Mouse (Mus musculus) hindbrain, postnatal 0 days (tissue): ENCODE results near the gene Atp2a3. TPM values are rescaled to one million over a fixed set of nuclear protein-coding genes. Genes with fewer than 3 reads are reported as not detected.

Experiments
- ATAC-seq: fragments of 200-750 bp; cut with Nextera tagmentation; 2 replicates; pipeline ENCODE4 v1.8.0; 2017; ENCODE audit warnings: mild to moderate bottlenecking, moderate TSS enrichment, moderate library complexity
- DNase-seq: peaks from one replicate; pipeline ENCODE4 v3.0.0-alpha.2; 2015; ENCODE audit warnings: low spot score
- H3K27ac ChIP-seq: fragments of 300-500 bp; sonication (generic); 2 replicates; pipeline ENCODE4 v1.5.1; 2014; ENCODE audit warnings: mild to moderate bottlenecking
- H3K27me3 ChIP-seq: fragments of 300-500 bp; sonication (generic); 2 replicates; pipeline ENCODE4 v1.6.1; 2014; ENCODE audit warnings: low read length, mixed read lengths; ENCODE audit not compliant: insufficient read depth
- H3K36me3 ChIP-seq: fragments of 300-500 bp; sonication (generic); 2 replicates; pipeline ENCODE4 v1.6.1; 2014; ENCODE audit warnings: low read length, mixed read lengths; ENCODE audit not compliant: insufficient read depth
- H3K4me1 ChIP-seq: fragments of 300-500 bp; sonication (generic); 2 replicates; pipeline ENCODE4 v1.6.1; 2014; ENCODE audit warnings: antibody characterized with exemption, low read length, mixed read lengths; ENCODE audit not compliant: insufficient read depth
- H3K4me2 ChIP-seq: fragments of 300-500 bp; sonication (generic); 2 replicates; pipeline ENCODE4 v1.6.1; 2014; ENCODE audit warnings: low read depth, mild to moderate bottlenecking, low read length, moderate library complexity, mixed read lengths
- H3K4me3 ChIP-seq: fragments of 300-500 bp; sonication (generic); 2 replicates; pipeline ENCODE4 v1.5.1; 2014; ENCODE audit warnings: low read length
- H3K9ac ChIP-seq: fragments of 300-500 bp; sonication (generic); replicated peaks from 2 replicates; pipeline ENCODE4 v1.6.1; 2014; ENCODE audit warnings: mild to moderate bottlenecking, low read length, moderate library complexity, mixed read lengths
- H3K9me3 ChIP-seq: fragments of 300-500 bp; sonication (generic); 2 replicates; pipeline ENCODE4 v1.6.1; 2016; ENCODE audit warnings: low read length, mixed read lengths
- CTCF ChIP-seq: IDR thresholded peaks from 2 replicates; pipeline ENCODE4 v1.5.1; 2016; ENCODE audit warnings: antibody characterized with exemption, control low read depth, low read depth
- WGBS: fragments of 180-500 bp; shearing (Covaris S2); extraction: QIAGEN DNeasy Blood & Tissue Kit; methylation state at CpG from one replicate; pipeline ENCODE4 v1.1.7; 2014; 5-methylcytosine and 5-hydroxymethylcytosine counted together
- polyA plus RNA-seq: library from polyadenylated mRNA; unstranded; fragments of >200 nt; fragmentation: Nextera tagmentation; extraction: Ambion mirVana; gene quantifications from 2 replicates; pipeline ENCODE4 v1.2.1, GENCODE M21; 2015
- total RNA-seq: library from RNA; depleted of rRNA; stranded (reverse); fragments of >200 nt; gene quantifications from 2 replicates; pipeline ENCODE4 v1.2.3, GENCODE M21; 2014

The Atp2a3 gene
- total and polyA plus RNA-seq, 2 experiments from 2014 or later = 2.4 TPM

GRCm38 (mm10) chr11:73020953-73021800 lies 60.2 kb downstream of the Atp2a3 start:
- ATAC-seq = no peak

GRCm38 (mm10) chr11:73023099-73023498 lies 62.1 kb downstream of the Atp2a3 start:
- Histone ChIP-seq H3K27ac (no peak overlapping the region), H3K4me1 (0 out of 2 replicates have a peak, but pooled peaks cover 8% of the 10 kb centered on the region), H3K4me3 (no peak overlapping the region), H3K4me2 (no peak overlapping the region), H3K9ac (no peak overlapping the region), H3K36me3 (no peaks in the 10 kb centered on the region), H3K27me3 (no peaks in the 10 kb centered on the region), H3K9me3 (no peaks in the 10 kb centered on the region)
- WGBS = 56% methylated on average over 9 of the region's 9 CpGs
- TF ChIP-seq CTCF = no peak
- ATAC-seq (no peak), DNase-seq (no peak)

More at GRCm38 (mm10) chr11:73020953-73021800, 60.2 kb downstream of the Atp2a3 start:
- no peaks in the 10 kb centered on the region for H3K36me3 ChIP-seq
- 0 out of 2 replicates have a peak, but pooled peaks cover 9% of the 10 kb centered on the region for H3K4me1 ChIP-seq
- WGBS = 58% methylated on average over 7 of the region's 7 CpGs
- no peak overlapping the region; the same call in 1 of the 2 replicates for H3K4me2 ChIP-seq
- no peaks in the 10 kb centered on the region for H3K9me3 ChIP-seq
- 0 out of 2 replicates have a peak overlapping the region, but pooled peaks have one; percentile 22 for H3K9ac ChIP-seq
- no peaks in the 10 kb centered on the region for H3K27me3 ChIP-seq
- no peak for DNase-seq
- H3K4me3 ChIP-seq = no peak overlapping the region
- no peak for TF ChIP-seq CTCF
- H3K27ac ChIP-seq = no peak overlapping the region

GRCm38 (mm10) chr11:73023827-73024226 lies 62.9 kb downstream of the Atp2a3 start:
- Histone ChIP-seq H3K27ac (no peak overlapping the region), H3K4me3 (no peak overlapping the region), H3K36me3 (no peaks in the 10 kb centered on the region), H3K9me3 (no peaks in the 10 kb centered on the region), H3K27me3 (no peaks in the 10 kb centered on the region), H3K4me1 (0 out of 2 replicates have a peak, but pooled peaks cover 8% of the 10 kb centered on the region), H3K9ac (no peak overlapping the region), H3K4me2 (no peak overlapping the region)
- WGBS = 32% methylated on average over 4 of the region's 4 CpGs
- DNase-seq (no peak), ATAC-seq (no peak)
- no peak for TF ChIP-seq CTCF

GRCm38 (mm10) chr11:73024236-73024904 lies 63.4 kb downstream of the Atp2a3 start:
- 62% methylated on average over 7 of the region's 7 CpGs for WGBS
- H3K4me1 ChIP-seq = 0 out of 2 replicates have a peak, but pooled peaks cover 8% of the 10 kb centered on the region
- H3K36me3 ChIP-seq = no peaks in the 10 kb centered on the region
- DNase-seq = no peak
- no peaks in the 10 kb centered on the region for H3K27me3 ChIP-seq
- no peak overlapping the region for H3K4me3 ChIP-seq
- H3K4me2 ChIP-seq = no peak overlapping the region
- H3K9me3 ChIP-seq = no peaks in the 10 kb centered on the region
- H3K27ac ChIP-seq = no peak overlapping the region
- ATAC-seq = no peak
- no peak for TF ChIP-seq CTCF
- H3K9ac ChIP-seq = no peak overlapping the region

- Histone ChIP-seq H3K27me3 (no peaks in the 10 kb centered on the region), H3K4me3 (no peak overlapping the region), H3K4me2 (no peak overlapping the region), H3K27ac (no peak overlapping the region), H3K36me3 (no peaks in the 10 kb centered on the region), H3K4me1 (no peaks in the 10 kb centered on the region), H3K9ac (no peak overlapping the region), H3K9me3 (no peaks in the 10 kb centered on the region)
- DNase-seq (no peak), ATAC-seq (no peak)
- no peak for TF ChIP-seq CTCF
- WGBS = 63% methylated on average over 8 of the region's 8 CpGs
These were observed 66.0 kb downstream of the Atp2a3 start for GRCm38 (mm10) chr11:73026961-73027360.

GRCm38 (mm10) chr11:73030821-73031498 lies 70.0 kb downstream of the Atp2a3 start:
- 16% methylated on average over 20 of the region's 20 CpGs for WGBS
- ATAC-seq (peak; percentile 97), DNase-seq (peak; percentile 96)
- peak overlapping the region; percentile 70 for H3K27ac ChIP-seq
- H3K4me1 ChIP-seq = no peaks in the 10 kb centered on the region
- H3K4me2 ChIP-seq = peak overlapping the region; percentile 52
- H3K36me3 ChIP-seq = peaks cover 4% of the 10 kb centered on the region; the same call in 1 of the 2 replicates
- no peaks in the 10 kb centered on the region for H3K9me3 ChIP-seq
- TF ChIP-seq CTCF = peak; percentile 48
- H3K9ac ChIP-seq = 0 out of 2 replicates have a peak overlapping the region, but pooled peaks have one; percentile 22
- H3K4me3 ChIP-seq = peak overlapping the region; percentile 21
- no peaks in the 10 kb centered on the region for H3K27me3 ChIP-seq
